Mouse (Mus musculus) c-Kit-positive CD71-positive TER-119-positive erythroid progenitor cells, embryonic 14.5 days (primary cell): Measurements from ENCODE around the gene Tubgcp5.
A peak's percentile ranks its signal among the peaks of the same experiment; 100 is the strongest.
"Not testable (repeated sequence)": the region's sequence is repeated elsewhere in the genome, so short reads cannot be mapped to it uniquely, and the experiment has no call there.

Experiments used
- DNase-seq: peaks from one replicate; pipeline ENCODE4 v3.0.0-alpha.2; 2013; ENCODE audit warnings: low spot score

The Tubgcp5 gene

DNA sequence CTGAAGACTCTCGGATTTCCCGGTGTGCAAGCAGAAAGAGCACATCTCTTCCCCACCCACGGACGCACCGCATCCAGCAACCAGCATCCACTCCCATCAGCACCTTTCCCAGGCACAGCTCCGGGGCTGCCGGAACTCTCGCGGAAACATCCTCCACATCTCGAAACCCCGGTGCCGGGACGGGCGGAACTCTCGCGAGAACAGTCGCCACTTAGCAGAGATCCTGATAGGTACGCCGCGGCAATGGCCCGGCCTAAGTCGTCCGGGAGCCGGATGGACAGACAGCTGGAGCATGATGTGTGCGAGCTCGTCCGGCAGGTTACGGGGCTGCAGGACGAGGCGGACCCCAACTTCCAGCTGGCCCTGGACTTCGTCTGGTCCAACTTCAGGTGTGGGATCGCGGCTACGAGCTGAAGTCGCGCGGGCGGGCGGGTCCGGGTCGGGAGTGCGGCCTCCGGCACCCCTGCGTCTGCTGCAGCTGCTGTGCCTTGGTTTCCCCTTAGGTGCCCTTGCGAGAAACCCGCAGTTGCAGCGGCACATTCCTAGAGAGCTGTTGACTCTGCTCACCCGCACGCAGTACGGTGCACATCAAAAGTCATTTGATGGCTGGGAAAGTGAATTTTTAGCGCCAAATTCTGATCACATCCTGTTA, at the start of gene Tubgcp5:
Tubgcp5 (plus strand) TSS at position 203 of the 652 bp plus-strand sequence.
- DNase-seq: peak; percentile 96

DNA sequence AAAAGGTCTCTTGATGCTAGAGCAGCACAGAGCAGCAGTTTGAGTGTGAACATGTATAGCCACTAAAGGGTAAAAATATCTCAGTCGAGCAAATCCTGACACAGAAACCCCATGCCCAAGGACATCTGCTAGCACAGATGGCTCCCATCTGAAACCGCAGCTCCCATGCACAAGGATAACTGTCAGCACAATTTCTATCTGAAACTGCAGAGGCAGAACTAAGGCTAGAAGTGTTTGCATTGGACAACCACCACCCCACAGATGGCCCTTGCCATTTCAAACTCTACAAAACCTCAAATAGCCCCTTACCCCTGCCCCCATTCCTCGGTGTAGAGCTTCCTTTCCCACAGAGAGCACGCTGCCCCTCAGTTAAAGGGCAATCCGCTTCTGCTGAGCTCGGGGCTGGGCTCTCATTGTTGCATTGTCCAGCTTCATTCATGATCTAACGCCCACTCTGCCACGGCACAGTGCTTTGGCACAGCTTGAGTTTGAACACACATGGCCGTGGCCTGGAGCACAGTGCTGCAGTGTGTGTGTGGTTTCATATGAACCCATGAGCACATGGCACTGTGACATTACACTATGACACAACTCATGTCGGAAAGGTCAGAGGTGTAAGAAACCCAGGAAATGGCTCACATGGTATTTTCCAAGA, 49.3 kb upstream of the Tubgcp5 start:
- no peak for DNase-seq

DNA sequence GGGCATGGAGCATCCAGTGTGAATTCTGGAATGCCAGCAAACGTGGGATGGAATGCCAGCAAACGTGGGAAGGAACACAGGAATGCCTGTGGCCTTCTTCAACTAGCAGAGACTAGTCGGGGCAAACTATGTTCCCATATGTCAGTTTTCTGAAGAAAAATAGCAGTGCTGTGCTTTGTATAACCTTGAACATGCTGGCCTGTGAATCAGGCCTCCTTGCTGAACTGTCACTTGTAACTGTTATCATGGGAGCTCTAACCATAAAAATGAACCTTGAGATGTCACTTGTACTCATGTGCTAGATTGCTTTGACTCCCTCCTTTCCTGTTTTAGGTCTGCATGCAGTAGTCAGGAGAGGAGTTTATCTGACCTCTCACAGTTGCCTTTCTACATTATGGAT, 43.1 kb upstream of the Tubgcp5 start:
- DNase-seq: no peak

DNA sequence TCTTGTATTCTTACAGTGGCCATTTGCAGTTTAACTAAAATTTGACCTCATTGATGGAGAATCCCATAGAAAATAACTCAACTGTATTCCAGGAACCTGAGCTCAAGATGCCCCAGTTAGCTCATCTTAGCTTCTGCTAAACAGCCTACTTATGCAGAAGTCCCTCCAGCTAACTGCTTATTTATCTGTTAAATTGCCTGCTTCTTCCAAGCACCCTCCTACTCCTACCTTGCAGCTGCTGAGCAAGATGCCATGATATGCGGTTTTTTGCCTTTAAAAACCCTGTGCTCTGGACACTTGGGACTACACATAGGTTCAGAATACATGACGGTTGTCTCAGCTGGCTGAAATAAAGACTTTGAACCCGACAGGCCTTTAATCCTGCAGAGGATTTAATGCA, 34.6 kb upstream of the Tubgcp5 start:
- no peak for DNase-seq

DNA sequence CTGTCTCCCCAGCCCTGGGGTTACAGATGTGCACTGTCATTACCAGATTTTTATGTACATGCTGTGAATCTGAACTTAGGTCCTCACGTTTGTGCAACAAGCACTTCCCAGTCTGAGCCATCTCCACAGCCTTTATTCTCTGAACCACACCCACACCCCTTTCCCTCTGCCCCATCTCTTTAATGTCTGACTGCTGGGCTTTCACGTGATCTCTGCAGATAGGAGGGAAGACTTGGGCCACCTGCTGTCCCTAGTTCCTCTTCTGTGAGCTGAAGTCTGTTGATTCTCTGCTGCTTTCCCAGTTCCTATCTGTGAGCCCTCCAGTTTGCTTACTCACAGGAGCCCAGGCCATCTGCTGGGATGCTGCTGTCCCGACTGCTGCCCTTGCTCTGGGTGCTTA, 26.0 kb upstream of the Tubgcp5 start, which contains the start of gene Siglech:
Siglech (plus strand) TSS at position 253 of the 400 bp plus-strand sequence.
- DNase-seq: no peak

DNA sequence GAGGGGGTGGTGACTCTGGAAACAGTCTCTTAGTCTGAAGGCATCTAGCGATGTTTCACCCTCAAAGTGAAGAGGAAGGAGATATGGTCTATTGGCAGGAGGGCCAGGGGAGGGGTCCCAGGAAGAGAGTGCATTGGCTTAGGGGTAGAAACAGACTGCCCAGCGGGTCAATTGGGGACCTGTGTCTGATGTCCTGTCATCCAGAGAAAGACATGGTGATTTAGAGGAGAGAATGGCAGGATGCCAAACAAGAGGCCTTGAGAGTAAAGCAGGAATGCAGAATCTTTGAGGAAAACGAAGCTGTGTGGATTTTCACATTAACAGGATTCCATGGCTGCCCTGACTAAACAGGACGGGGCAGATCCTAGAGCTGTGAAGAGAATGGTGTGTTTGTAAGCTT, 13.9 kb upstream of the Tubgcp5 start:
- no peak for DNase-seq

DNA sequence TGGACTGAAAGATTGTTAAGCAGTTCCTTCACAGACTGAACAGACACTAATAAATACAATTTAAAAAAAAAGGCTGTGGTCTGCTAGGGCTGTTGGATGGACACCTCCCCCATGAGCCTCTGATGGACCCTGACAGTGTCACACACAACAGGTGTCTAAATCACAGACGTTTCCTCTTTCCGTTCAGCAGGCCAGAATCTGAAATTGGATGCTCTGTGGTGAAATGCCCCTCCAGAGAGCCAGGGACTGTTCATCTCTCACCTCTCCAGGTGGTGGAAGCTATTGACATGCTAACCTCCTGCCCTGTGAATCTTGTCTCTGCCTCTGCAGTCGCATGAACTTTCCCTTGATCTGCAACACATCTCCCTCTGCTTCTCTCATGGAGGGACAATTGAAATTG, 11.5 kb upstream of the Tubgcp5 start:
- no peak for DNase-seq

DNA sequence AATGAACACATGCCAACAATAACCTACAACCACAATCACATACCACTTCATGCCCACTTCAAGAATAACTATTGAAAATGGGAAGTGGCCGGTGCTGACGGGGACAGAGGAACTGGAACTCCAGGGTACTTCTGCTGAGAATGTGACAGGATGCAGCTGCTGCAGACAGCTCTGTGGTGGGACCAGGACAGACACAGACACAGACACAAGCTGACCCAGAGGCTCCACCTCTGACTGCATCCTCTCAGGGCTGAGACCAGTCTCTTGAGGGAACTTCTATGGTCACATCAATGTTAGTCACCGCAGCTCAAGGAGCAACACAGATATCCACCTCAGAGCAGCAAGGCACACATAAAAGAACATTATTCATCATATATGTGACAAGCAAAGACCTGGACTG, 9.4 kb upstream of the Tubgcp5 start:
- no peak for DNase-seq

DNA sequence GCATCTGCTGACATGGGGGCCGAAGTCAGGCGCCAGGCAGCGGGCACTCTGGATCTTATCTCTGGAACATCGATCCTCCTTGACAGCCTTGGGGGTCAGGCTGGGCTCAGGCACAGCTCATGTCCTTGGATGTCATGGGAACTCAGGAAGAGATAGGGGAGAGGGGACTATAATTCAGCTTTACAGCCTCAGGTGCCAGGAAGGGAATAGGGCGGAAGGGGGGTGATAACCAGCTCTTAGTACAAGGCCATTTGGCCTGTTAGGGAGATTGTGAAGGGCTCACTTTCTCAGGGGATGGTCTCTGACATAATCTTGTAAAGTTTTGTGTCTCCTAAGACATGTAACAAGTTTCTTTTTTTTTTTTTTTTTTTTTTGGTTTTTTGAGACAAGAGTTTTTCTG, 3.4 kb upstream of the Tubgcp5 start:
- not testable (repeated sequence) for DNase-seq

DNA sequence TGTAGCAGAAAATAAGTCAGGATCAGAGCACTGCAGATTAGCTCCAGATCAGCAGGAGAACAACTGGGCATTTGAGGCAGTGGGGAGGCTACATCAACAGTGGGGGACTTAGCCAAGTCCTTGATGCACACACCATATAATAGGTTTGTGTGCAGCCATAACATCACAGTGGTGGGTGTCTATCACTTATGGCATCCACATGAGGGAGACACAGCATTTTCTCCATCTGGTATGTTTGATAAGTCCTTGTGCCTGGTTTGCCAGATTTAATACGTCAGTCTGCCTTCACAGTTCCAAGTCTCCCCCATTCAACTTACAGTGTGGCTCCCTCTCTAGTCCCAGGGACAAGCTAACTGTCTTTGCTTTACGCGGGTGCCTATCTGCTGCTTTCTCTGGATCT, 1.7 kb upstream of the Tubgcp5 start:
- peak; percentile 15 for DNase-seq

DNA sequence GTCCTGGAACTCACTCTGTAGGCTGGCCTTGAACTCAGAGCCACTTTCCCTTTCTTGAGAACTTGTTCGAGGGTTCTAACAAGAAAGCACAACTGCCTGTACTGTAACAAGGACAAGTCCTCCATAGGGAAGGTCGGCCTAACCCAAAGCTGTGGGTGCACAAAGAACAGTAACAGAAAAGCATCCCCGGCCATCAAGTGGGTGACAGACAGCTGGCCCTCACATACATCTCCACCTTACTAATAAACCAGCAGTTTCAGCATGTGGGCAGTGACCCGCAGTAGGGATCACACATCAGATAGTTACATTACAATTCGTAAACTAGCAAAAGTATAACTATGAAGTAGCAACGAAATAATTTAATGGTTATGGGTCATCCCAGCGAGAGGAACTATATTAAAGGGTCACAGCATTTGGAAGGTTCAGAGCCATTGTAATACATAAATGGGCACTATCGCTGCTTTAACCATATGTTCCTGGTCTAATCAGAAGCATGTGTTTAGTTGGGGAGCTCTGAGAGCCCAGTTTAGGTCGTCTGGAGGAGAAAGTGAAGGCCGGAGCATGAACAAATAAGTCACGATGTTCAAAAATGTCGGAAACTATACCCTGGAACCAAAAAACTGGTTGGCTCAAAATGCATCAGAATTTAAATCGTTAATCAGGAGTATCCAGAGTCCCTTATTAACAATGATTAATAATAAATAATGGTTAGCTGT, 560 bp upstream of the Tubgcp5 start:
- no peak for DNase-seq

DNA sequence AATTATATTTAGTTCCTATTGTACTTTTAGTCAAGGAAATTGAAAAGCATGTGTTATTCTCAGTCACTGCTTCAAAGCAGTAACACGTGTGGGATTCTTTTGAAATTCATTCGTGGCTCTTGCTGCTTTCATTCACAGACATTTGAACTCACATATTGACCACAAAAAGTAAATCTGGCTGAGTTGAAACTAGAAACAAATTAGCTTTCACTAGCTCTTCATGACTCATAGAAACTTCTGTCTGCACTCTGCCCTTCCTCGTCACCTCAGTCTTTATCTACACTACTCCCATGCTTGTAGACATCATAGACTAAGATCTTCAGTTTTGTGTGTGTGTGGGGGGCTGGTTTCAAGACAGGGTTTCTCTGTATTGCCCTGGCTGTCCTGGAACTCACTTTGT, 6.0 kb downstream of the Tubgcp5 start:
- DNase-seq: no peak

DNA sequence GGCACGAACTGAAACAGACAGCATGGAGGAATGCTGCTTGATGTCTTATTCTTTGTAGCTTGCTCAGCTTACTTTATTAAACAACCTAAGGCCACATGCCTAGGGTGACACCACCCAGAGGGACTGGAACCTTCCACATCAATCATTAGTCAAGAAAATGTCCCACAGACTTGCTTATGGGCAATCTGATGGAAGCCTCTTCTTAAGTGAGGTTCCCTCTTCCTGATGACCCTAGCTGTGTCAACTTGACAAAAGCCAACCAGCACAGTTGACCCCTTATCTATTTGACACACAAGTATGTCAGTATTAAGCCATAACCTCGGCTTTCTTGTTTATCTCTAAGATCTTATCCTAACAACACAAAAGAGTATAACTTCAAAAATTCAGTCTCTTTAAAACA, 16.0 kb downstream of the Tubgcp5 start:
- no peak for DNase-seq

DNA sequence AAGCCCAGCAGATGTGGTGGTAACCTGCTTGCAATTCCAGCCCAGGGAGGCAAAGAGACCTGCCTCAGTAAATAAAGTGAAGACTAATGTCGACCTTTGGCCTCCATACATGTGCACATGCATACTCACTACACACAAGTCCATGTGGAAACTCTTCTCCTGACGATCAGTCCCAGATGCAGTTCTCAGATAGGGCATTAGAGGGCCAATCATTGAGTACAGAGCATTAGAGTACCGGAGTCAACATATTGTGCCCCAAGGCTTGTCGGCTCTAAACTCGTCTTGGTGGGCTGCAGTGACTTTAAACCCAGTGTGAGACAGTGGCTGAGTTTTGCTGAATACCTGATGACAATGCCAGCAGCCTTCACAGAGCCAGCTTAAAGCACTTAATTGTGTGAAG, 30.5 kb downstream of the Tubgcp5 start:
- DNase-seq: no peak

DNA sequence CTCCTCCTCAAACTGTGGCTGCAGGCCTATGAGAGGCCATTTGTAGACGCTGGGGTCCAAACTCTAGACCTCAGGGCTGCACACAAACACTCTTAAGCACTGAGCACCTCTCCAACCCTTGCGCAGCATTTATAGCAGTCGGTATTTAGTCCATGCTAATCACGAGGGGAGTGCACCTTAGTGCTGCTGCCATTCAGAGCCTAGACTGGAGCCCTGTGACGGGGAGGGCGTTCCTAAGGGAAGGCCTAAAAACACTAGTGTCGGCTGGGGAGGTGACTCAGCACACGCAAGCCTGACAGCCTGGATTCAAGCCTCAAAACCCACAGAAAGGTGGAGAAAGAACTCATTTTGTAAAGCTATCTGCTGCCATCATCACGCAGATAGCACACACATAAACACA, 33.6 kb downstream of the Tubgcp5 start:
- DNase-seq: no peak

DNA sequence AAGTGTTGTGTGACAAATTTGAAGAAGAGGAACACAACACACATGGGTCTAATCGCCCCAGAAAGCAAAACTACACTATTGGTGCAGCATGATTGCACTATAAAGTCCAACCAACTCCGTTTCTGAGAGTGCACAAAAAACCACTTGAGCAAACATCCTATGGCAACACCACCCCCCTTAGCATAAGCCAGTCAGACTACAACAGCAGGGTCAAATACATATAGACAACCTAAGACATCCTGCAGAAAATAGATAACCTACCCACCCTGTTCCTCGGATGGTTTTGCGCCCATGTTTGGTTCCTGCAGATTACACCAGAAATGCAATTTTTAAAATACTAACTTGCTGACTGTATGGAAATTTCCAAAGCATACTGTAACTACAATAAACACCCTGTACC, 42.9 kb downstream of the Tubgcp5 start:
- no peak for DNase-seq

DNA sequence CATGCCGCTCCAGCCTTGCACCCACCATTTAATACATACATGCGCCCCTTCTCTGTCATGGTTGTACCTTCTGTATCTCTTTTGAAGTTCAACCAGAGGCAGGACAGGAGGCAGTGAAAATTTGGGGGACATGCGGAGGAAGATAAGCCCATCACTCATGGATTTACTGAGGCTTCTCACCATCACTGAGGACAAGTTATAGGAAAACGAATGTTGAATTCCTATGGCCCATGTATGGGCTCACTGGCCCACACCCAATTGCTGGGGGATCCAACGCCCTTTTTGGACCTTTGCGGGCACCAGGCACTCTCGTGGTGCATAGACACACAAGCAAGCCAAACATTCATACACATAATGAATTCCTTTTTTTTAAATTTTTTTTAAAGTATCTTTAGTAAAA, 47.5 kb downstream of the Tubgcp5 start, which contains the start of gene Cyfip1:
Cyfip1 (plus strand) TSS at position 301 of the 400 bp plus-strand sequence.
- DNase-seq: no peak

DNA sequence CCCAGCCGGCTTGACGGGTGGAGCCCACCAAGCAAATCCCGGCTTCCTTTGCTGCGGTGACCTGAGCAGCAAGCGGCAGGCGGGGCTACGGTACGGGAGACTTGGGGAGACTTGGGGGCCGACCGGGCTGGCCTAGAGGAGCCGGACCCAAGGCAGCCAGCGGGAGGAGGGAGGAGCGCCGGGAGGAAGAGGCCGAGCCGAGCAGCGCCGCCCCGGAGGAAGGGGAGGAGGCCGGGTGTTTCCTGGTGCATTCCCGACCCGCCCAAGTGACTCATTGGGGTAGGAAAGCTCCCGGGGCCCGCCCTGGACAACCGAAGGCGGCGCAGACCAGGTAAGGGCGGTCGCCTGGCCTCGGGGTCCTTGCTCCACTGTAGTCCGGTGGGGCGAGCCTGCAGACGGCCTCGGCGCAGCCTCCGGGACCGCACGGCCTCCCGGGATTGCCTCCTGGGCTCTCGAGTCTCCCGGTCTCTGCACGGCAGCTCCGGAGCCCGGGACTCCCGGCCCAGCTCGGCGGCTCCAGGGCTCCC, 48.1 kb downstream of the Tubgcp5 start:
- DNase-seq: peak; percentile 63

DNA sequence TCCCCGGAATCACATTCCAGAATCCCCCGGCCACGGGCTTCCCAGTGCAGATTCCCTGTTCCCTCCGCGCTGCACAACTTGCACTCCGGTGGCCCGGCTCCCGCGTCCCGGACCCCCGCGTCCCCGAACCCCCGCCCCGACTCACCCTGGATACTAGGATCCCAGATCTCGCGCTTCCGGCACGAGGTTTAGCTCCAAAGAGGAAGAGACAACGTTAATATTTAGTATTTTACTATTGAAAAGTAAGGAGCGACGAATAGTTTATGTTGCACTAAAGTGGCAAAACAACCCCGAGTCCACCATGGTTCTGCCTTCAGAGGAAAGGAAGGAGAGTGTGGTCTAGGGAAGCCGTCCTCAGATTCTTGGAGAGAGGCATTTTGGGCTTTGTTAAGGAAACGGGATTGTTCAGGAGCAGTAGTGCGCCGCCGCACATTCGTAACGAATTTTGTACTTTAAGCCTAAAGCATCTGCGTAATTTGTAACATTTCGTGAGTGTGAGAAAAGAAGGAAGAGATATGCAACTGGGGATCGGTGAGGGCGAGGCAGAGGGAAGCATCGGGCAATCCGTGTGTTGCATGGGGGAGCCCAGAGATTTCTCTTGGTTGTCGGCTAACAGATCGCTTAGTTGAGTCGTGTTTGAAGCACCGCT, 48.7 kb downstream of the Tubgcp5 start:
- peak; percentile 24 for DNase-seq

DNA sequence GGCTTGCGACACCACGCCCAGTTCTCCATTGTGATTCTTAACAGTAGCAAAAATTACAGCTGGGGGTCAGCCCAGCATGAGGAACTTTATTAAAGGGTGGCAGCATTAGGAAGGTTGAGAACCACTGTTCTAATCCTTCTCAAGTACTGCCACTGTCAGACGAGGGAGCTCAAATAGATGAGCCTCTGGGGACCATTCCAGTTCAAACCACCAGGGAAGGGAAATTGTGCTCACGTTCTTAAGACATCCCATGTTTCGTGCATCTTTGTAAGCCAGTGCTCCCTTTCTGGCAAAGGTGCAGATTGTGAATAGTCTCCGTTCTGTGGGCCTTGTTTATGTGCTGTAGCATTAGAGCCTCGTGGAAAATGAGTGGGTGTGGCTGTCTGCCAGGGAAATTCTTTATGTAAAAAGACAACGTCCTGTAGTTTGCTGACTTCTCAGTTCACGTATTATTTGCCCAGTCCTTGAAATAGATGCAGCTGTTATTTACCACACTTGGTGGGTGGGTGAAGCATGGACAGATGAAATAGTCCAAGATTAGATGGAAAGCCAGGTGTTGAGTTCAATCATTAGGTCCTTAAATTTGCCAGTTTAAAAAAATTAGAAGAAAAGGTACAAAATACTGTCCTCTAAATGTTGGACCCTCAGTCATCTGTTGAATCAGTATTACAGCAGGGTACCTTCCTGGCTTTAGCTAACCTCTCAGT, 52.8 kb downstream of the Tubgcp5 start:
- DNase-seq: no peak

DNA sequence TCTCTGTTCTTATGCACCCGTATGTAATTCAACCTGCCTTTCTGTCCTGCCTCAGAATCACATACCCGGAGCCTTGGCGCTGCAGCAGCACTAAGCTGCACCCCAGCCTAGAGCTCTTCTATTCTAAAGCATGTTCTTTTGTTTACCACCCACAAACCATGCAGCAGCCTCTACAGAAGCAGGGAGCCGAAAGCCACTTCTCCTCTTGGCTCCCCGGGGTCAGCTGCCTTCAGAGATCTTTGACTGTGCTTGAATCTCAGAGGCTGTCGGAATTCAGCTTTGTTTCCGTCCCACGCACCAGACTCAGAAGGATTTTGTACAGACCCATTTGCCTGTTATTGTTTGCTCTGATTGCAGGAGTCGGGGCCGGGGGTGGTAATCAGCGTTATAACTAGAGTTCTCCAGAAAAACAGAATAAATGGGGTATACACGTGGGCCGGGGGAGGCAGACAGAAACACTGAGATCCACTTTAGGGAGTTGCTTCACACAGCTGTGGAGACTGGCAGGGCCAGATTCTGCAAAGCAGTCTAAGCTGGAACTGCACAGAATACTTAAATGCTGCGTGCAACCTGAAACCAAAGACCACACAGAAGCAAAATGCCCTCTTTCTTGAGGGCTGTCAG, 56.1 kb downstream of the Tubgcp5 start:
- DNase-seq: no peak
